Mouse (Mus musculus) heart, postnatal 14 days (tissue): Measurements from ENCODE around the gene Pde11a. TPM values are rescaled to one million over a fixed set of nuclear protein-coding genes. Genes with fewer than 3 reads are reported as not detected.
"Not testable (repeated sequence)": the region's sequence is repeated elsewhere in the genome, so short reads cannot be mapped to it uniquely, and the experiment has no call there.

Experiments
- DNase-seq, 2 experiments: peaks; one replicate each; pipeline ENCODE4 v3.0.0; 2021 to 2022
- intact Hi-C: fragments of 180-260 bp; cut with DNase I; formaldehyde crosslinking; loops from one replicate; pipeline ENCODE4 v1.15.1; 2025
- microRNA-seq, 2 experiments: library from miRNA; unstranded; fragments of <30 nt; microRNA quantifications; one replicate each; pipeline ENCODE4 v1.2.0; 2021 to 2022
- total RNA-seq, 2 experiments: library from RNA; stranded (reverse); gene quantifications; 2 replicates each; pipeline ENCODE4 v1.2.3; 2021

Gene Pde11a
- total RNA-seq, 2 experiments from 2014 or later: 0.29 TPM

DNA sequence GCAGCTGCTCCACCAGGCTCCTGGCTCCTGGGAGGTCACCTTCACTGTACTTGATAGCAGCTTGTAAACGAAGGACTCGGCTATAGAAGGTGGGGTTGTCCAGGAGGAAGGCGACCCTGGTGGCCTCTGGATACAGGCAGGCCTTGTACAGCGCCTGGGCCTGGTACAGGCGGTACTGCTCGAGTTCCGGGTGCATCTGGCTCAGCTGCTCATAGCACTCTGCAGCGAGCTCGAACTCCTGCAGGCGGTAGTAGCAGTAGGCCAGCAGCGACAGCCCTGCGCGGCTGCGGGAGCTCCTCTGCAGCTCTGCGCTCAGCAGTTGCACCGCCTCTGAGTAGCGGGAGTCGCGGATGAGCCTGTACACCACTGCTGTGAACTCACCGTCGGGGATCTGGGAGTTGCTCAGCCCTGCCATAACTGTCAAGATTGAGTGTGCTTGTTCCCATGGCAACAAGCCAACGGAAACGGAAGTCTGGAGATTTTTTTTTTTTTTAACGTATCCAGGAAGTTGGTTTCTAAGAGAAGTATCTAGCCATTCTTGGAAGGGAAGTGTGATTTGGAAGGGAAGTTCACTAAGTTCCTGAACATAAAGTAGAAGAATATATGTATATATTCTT lies 360.7 kb downstream of the Pde11a start, which contains the start of gene Ttc30a2:
Gene Ttc30a2, minus strand, starts transcription at position 419 of the 617 bp plus-strand sequence.
- intact Hi-C loops: not testable (repeated sequence)

DNA sequence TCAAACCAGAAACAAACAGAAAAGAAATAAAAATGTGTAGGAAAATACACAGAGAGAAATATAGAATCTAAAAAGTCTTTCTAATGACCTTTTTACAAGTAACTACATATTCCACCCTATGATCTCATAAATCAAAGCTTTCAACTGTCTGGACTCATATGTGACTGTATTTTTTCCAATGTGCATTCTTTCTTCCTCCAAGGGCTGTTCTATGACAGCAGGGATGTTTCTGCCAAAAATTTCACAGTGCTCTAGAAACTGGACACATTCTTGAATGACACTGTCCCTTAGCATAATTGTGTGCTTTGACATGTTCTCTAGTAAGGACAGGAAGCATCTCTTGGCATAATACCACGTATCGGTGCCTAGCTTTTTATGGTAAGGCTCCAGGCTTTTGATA lies 362.5 kb downstream of the Pde11a start:
- intact Hi-C loops, DNase-seq: not testable (repeated sequence)

More for the DNA sequence above, 360.7 kb downstream of the Pde11a start, which contains the start of gene Ttc30a2:
- DNase-seq: peak; percentile 31 to 63

DNA sequence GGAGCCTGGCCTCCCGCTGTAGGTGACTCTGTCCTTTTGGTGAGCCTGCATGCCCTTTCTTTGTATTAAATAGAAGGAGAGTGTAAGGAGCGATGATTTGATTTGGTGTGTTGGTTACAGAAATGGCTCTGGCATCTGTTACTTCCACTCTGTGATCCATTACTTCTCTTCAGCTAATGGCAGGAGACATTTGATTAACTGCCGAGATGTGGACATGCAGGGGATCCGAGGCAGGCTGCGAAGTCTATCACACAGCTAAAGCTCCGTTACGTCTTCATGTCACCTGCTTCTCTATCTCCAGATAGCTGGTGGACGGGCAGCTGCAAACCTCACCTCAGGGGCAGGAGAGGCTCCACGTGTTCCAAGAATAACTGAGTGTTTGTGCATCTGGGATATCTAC lies 364.4 kb downstream of the Pde11a start:
- intact Hi-C loops: no loop called here
- no peak for DNase-seq

DNA sequence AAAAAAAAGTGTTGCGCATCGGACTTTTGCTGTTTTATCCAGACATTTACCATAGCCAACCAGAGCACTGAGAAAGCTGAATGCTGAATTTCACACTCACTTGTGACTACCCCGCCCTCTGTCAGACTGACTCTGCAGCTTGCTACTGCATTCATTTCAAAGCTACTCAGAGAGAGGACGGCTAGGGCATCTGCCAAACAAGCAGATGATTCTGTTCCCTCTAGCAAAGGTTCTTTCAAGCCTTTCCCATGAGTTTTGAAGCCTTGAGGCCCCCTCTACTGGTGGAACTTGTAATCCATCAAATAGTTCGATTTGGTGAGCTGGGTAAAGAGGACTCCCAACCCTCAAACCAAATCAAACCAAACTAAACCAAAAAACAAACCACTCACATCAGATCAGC lies 373.6 kb downstream of the Pde11a start:
- DNase-seq: peak; percentile 50 to 74
- intact Hi-C loops: loop anchor here (1.0 to 5.0 kb wide), 5 partner anchors 38 to 363 kb away; partner anchors contain the start of gene Nfe2l2

DNA sequence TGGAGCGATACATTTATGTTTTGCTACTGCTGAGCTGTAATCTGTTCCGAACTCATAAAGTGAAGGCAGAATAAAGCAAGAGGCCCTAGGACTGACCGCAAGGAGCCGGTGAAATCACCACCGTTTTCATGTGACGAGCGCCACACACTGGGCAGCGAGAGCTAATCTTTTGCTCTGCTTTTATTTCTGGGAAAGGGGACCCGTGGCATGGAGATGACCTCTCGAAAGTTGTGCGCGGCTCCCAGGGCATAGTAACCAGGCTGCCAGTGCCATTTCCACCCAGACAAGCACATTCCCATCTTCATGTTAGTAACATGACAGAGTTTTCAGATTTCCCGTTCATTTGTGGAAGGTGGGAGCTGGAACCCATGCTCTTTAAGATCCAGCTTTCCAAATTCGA lies 374.1 kb downstream of the Pde11a start:
- intact Hi-C loops: loop anchor here (5.0 kb wide), 3 partner anchors 37 to 362 kb away; partner anchors contain the start of gene Nfe2l2
- DNase-seq: peak; percentile 67 to 80

DNA sequence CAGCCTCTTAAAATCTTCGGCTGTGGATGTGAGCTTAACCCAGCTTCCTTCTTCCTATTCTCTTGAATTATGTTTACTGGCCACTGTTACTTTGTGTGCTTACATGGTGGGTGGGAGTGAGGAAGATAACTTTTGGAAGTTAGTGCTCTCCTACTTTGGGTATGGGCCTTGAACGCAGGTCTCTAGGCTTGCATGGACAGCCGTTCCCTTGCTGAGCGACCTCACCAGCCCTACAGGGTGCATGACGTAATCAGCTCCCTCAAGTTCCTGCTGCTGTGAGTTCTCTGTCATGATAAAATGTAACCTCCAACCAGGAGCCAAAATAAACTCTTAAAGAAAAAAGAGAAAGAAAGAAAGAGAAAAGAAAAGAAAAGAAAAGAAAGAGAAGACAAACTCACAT lies 374.5 kb downstream of the Pde11a start:
- intact Hi-C loops: loop anchor here (5.0 kb wide), 3 partner anchors 37 to 362 kb away; partner anchors contain the start of gene Nfe2l2
- no peak for DNase-seq

DNA sequence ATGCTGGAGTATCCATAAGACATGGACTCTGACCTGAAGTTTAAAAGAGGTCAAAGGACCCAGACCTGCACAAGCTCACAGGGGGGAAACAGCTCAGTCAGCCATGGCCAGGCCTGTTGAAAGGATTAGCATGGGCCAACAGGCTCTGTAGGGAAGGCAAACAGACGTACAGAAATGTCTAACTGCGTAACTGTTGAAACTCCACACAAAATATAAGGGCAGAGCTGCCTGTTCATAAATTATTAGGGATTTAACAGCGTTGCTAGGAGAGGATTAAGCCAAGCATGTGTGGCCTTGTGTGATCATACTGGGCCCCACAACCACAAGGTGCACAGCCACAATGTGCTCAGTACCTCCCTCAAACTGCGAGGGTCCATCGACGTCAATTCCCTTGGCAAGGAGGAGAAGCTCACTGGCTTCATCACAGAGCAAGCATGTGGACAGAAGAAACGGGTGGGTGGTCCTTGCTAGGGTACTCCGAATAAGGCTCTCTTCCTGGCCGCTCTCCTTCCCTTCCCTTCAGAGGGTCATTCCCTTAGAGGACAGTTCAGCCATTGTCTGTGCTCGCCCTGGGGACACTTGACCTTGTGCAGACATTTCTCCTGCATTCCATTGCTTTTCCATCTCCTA lies 375.2 kb downstream of the Pde11a start:
- intact Hi-C loops: loop anchor here (5.0 kb wide), 3 partner anchors 36 to 361 kb away; partner anchors contain the start of gene Nfe2l2

DNA sequence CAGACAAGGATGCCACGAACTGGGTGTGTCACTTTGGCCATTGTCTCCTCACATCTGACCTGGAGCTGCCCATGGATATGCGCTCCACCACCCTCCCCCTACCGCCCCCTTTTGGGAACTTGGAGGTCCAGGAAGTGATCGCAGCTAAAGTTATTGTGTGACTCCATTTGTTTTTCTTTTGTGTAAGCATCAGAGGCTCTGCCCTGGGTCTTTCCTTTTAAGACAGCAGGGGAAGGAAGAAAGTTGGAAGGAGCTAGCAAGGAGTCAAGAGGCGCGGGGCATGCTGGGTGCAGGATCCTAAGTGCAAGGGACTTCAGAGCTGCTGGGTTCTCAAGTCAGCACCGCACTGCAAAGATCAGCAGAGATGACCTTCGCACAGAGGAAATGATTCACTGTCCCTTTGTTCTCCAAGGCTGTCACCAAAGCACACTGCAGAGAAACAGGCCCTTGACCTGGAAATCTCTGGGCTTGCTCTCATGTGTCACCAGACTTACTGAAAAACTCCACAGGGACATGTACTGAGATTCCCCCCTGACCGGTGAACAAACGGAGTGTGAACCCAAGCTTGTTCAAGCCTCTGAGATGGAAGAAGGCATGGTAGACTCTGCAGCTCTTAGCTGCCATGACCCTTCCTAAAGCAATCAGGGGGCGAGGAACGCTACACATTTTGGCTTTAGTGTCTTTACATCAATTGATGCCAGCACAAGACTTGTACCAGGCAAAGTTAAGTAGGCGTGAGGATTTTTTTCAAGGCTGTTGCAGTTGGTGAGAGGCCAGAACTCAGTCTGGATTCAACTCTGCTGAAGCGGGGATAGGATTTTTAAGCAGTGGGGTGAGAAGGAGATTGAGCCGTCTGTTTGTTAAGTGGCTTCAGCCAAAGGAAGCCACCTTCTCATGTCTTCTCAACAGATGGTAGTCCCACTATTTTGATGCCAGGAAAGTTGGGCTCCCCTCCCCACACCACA lies 377.9 kb downstream of the Pde11a start:
- peak; percentile 26 to 37 for DNase-seq
- intact Hi-C loops: loop anchor here (5.0 kb wide), 3 partner anchors 33 to 358 kb away; partner anchors contain the start of gene Nfe2l2

More for the DNA sequence above, 375.2 kb downstream of the Pde11a start:
- no peak for DNase-seq

DNA sequence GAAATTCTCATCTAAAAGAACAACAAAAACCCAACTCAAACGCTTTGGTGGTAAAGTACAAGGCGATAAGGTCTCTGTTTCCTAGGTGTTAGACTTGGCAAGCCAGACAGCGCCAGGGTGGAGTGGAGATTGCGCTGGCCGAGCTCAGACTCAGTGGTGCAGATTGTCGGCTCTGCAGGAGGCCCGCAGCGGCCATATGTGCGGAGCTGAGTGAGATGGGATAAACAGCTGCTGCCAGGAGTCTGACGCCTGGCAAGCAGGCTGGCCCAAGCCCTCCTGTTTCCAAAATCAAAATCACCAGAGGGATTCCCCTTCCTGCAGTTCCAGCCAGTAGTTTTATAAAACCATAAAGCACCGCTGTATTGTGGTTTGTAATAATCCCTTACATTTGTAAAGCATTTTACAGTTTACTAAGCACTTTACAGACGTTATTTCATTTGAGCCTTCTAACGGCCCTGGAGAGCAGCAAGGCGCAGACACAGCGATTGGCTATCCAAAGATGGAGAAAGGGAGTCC lies 378.7 kb downstream of the Pde11a start:
- intact Hi-C loops: loop anchor here (5.0 kb wide), 3 partner anchors 33 to 358 kb away; partner anchors contain the start of gene Nfe2l2

DNA sequence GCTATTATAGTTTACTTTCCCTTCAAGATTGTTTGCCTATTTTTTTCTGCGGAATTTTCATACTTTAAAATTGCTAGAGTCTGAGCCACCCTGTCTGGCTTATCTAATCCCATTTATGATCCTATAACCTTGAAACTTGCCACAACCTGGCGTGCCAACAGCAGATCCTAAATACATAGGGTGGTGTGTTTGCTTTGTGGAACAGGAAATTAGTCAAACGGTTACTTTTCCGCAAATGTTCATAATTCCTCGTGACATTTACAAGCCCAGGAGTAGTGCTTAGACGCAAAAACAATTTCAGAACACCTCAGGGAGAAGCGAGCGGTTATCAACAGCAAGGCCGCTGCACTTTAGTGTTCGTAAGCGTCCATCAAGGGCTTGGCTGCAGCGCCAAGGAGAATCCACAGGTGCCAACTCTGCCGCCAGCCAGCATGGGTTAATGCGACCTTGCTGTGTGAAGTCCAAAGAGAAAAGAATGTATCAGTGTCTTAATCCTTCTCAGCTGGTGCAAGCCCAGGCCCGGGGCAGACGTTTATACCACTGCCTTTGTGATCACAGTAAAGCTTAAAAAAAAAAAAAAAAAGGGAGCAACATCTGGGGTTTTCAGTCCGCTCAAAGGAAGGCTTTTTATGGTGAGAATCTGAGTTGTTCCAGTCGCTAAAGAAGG lies 379.3 kb downstream of the Pde11a start:
- intact Hi-C loops: no loop called here
- DNase-seq: peak; percentile 23 to 40

More for the DNA sequence above, 378.7 kb downstream of the Pde11a start:
- DNase-seq: peak in 1 of 2 experiments; percentile 40

DNA sequence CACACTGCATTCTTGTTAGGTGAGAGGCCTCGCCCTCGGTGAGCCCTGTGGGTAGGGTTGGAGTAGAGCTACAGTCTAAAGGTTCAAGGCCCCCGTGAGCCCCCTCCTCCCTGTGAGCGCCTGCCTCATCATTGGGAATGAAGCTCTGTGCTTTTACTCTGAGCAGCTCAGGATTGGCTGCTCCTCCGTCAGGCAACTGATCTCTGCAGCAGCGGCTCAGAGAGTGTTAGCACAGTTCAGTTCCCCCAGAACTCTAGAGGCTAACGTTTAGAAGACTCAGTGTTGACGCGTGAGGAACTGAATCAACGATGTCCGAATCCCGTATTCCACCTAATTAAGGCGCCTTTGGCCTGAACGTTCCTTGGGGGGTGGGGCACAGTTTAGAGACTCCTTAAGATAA lies 382.9 kb downstream of the Pde11a start:
- intact Hi-C loops: no loop called here
- DNase-seq: no peak

DNA sequence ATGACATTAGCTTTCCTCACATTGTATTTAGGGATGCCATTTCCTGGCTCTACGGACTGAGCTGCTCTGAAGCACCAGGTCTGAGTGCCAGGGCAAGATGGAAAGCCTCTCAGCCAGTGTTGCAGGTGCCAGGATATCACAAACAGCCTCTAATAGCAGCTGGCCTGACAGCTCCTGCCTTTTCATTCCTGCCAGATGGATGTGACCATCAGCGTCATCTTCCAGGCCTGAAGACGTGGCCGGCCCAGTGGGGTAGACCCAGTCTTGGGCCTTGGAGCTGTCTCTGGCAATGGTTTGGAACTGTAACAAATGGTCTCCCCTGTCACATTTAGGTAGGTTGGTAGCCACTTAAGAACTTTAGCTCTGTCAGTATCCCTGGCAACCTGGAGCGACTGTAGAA lies 385.3 kb downstream of the Pde11a start:
- DNase-seq: no peak
- intact Hi-C loops: no loop called here

DNA sequence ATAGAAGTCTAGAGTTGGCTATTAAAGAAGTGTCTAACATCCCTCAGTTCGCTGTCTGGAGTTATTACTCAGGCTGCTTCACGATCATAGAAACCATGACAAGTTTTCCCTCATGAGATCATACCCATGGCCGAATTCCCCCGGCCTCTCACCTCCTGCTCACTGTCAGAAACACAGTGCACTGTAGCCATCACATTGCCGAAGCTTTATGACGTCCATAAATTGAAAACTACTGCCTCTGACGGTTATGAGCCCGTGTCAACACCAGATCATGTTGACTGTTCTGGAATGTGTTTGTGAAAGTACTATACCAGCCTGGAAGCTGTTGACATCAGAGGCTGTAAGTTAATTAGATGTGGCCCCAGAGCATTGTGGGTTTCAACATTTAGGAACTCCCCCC lies 387.9 kb downstream of the Pde11a start:
- intact Hi-C loops: no loop called here
- no peak for DNase-seq

Small RNA genes within 50 kb of the gene (microRNA-seq; reads per million reads assigned to microRNA genes)
- gene Gm44337: 0 reads per million in 2 experiments

Other genes starting within 250 kb of the Pde11a start
- not detected for gene Cyct, start 21.7 kb upstream of the Pde11a start, total RNA-seq
- 10 to 100 TPM; 21.6 to 24.3 TPM for gene Rbm45, start 31.2 kb upstream of the Pde11a start, total RNA-seq
- 10 to 100 TPM in 1 of 2 experiments, 1 to 10 TPM in 1; 5.7 to 10.4 TPM for gene Osbpl6, start 67.7 kb upstream of the Pde11a start, total RNA-seq